Mouse (Mus musculus) frontal cortex, postnatal 10 days (tissue): ENCODE measurements around the gene Osgin1.

ENCODE experiments used
- DNase-seq, 2 experiments: peaks; one replicate each; pipeline ENCODE4 v3.0.0; 2022; ENCODE audit warnings: low spot score in 2 of 2, mixed read lengths in 1 of 2

Gene Osgin1

GRCm38 (mm10) chr8:119423631-119424141, 10.2 kb upstream of the Osgin1 start:
- DNase-seq: peak in 1 of 2 experiments; percentile 56

GRCm38 (mm10) chr8:119424199-119424733, 9.7 kb upstream of the Osgin1 start:
- no peak for DNase-seq

GRCm38 (mm10) chr8:119424740-119425139, 9.2 kb upstream of the Osgin1 start:
- no peak for DNase-seq

GRCm38 (mm10) chr8:119425533-119425932, 8.4 kb upstream of the Osgin1 start:
- DNase-seq: no peak

- no peak for DNase-seq
Observed at GRCm38 (mm10) chr8:119426069-119426735, 7.7 kb upstream of the Osgin1 start.

GRCm38 (mm10) chr8:119427634-119428349, 6.1 kb upstream of the Osgin1 start:
- no peak for DNase-seq

GRCm38 (mm10) chr8:119428350-119428740, 5.6 kb upstream of the Osgin1 start:
- no peak for DNase-seq

- no peak for DNase-seq
Observed at GRCm38 (mm10) chr8:119428766-119429327, 5.1 kb upstream of the Osgin1 start.

GRCm38 (mm10) chr8:119429552-119429951, 4.4 kb upstream of the Osgin1 start:
- DNase-seq: no peak

GRCm38 (mm10) chr8:119430250-119430649, 3.7 kb upstream of the Osgin1 start:
- no peak for DNase-seq

- DNase-seq: no peak
Observed at GRCm38 (mm10) chr8:119430690-119431089, 3.2 kb upstream of the Osgin1 start.

GRCm38 (mm10) chr8:119432372-119432771, 1.6 kb upstream of the Osgin1 start:
- no peak for DNase-seq

GRCm38 (mm10) chr8:119434569-119434968, 645 bp downstream of the Osgin1 start:
- no peak for DNase-seq

- DNase-seq: no peak
Observed at GRCm38 (mm10) chr8:119435527-119435926, 1.6 kb downstream of the Osgin1 start.

GRCm38 (mm10) chr8:119436331-119436730, 2.4 kb downstream of the Osgin1 start:
- no peak for DNase-seq

- no peak for DNase-seq
Observed at GRCm38 (mm10) chr8:119436933-119437332, 3.0 kb downstream of the Osgin1 start.

GRCm38 (mm10) chr8:119437506-119437905, 3.6 kb downstream of the Osgin1 start:
- DNase-seq: no peak

GRCm38 (mm10) chr8:119438876-119439275, 5.0 kb downstream of the Osgin1 start:
- DNase-seq: no peak

- DNase-seq: no peak
Observed at GRCm38 (mm10) chr8:119439424-119439823, 5.5 kb downstream of the Osgin1 start.

GRCm38 (mm10) chr8:119439893-119440249, 5.9 kb downstream of the Osgin1 start:
- no peak for DNase-seq

GRCm38 (mm10) chr8:119440250-119440951, 6.5 kb downstream of the Osgin1 start:
- DNase-seq: peak in 1 of 2 experiments; percentile 60

GRCm38 (mm10) chr8:119440952-119441270, 7.0 kb downstream of the Osgin1 start:
- no peak for DNase-seq
